Mouse (Mus musculus) heart, adult 2 months (tissue): ENCODE data around the gene Gm20388. TPM values are rescaled to one million over a fixed set of nuclear protein-coding genes. Genes with fewer than 3 reads are reported as not detected.
A peak's percentile ranks its signal among the peaks of the same experiment; 100 is the strongest.

Source experiments
- DNase-seq, 2 experiments: peaks; one replicate each; pipeline ENCODE4 v3.0.0; 2021
- H3K27ac ChIP-seq: fragments of 200-600 bp; 2 replicates; pipeline ENCODE4 v1.8.1; 2022
- H3K27me3 ChIP-seq: fragments of 200-500 bp; 2 replicates; pipeline ENCODE4 v1.6.1; 2012; ENCODE audit warnings: mild to moderate bottlenecking, low read length, inconsistent platforms, mixed read lengths; ENCODE audit not compliant: control insufficient read depth, insufficient read depth
- H3K36me3 ChIP-seq: fragments of 200-500 bp; 2 replicates; pipeline ENCODE4 v1.6.1; 2012; ENCODE audit warnings: low read length, inconsistent platforms; ENCODE audit not compliant: control insufficient read depth, insufficient read depth
- H3K4me1 ChIP-seq: fragments of 200-500 bp; 2 replicates; pipeline ENCODE4 v1.6.1; 2011; ENCODE audit warnings: low read length; ENCODE audit not compliant: control insufficient read depth, insufficient read depth
- H3K4me3 ChIP-seq: fragments of 200-600 bp; 2 replicates; pipeline ENCODE4 v1.8.1; 2022
- H3K79me2 ChIP-seq: fragments of 200-500 bp; replicated peaks from 2 replicates; pipeline ENCODE4 v1.6.1; 2012; ENCODE audit warnings: mild to moderate bottlenecking, inconsistent platforms, low read length, moderate library complexity, mixed read lengths; ENCODE audit not compliant: control insufficient read depth, insufficient read depth
- H3K9ac ChIP-seq: fragments of 200-500 bp; 2 replicates; pipeline ENCODE4 v1.6.1; 2012; ENCODE audit warnings: low read depth, mild to moderate bottlenecking, control low read depth, inconsistent platforms, low read length, mixed read lengths
- CTCF ChIP-seq: fragments of 200-600 bp; IDR thresholded peaks from 2 replicates; pipeline ENCODE4 v1.8.1; 2022; ENCODE audit warnings: antibody characterized with exemption, mild to moderate bottlenecking, moderate library complexity
- EP300 ChIP-seq: fragments of 200-500 bp; IDR thresholded peaks from 2 replicates; pipeline ENCODE4 v1.6.1; 2011; ENCODE audit warnings: low read depth, low read length, control low read depth; ENCODE audit not compliant: insufficient read depth
- POLR2A ChIP-seq: fragments of 200-500 bp; IDR thresholded peaks from 2 replicates; pipeline ENCODE4 v1.6.1; 2011; ENCODE audit warnings: mild to moderate bottlenecking, low read depth, low read length, control low read depth; ENCODE audit not compliant: insufficient read depth
- WGBS: fragments of 180-500 bp; shearing (Covaris S2); methylation state at CpG from one replicate; pipeline ENCODE4 v1.1.7; 2018; 5-methylcytosine and 5-hydroxymethylcytosine counted together
- intact Hi-C: fragments of 180-260 bp; cut with DNase I; formaldehyde crosslinking; loops from one replicate; pipeline ENCODE4 v1.15.1; 2025
- polyA plus RNA-seq: library from polyadenylated mRNA; depleted of rRNA; stranded (reverse); fragments of >200 nt; gene quantifications from 2 replicates; pipeline ENCODE4 v1.2.3, GENCODE M21; 2012
- total RNA-seq, 2 experiments: library from RNA; stranded (reverse); gene quantifications; 2 replicates each; pipeline ENCODE4 v1.2.3; 2021

Gene Gm20388
- total and polyA plus RNA-seq, 3 experiments = 1.8 to 32.3 TPM; not detected in 1

- no peak overlapping the region for H3K27ac ChIP-seq
- no peak overlapping the region for H3K9ac ChIP-seq
- peaks cover 45% of the 10 kb centered on the region for H3K27me3 ChIP-seq
- no peak for DNase-seq
- H3K4me3 ChIP-seq = no peak overlapping the region
- no peaks in the 10 kb centered on the region for H3K36me3 ChIP-seq
- H3K4me1 ChIP-seq = no peaks in the 10 kb centered on the region
- H3K79me2 ChIP-seq = no peaks in the 10 kb centered on the region
- WGBS = 7% methylated on average over 7 of the region's 7 CpGs
- no peak for TF ChIP-seq POLR2A
- TF ChIP-seq CTCF = no peak
- TF ChIP-seq EP300 = no peak
- intact Hi-C loops = no loop called here
These were observed 1168.6 kb downstream of the Gm20388 start for GRCm38 (mm10) chr8:121079201-121079600.

- intact Hi-C loops = loop anchor here (5.0 kb wide), 1 partner anchor 58 kb away; no protein-coding TSS in a partner anchor
- Histone ChIP-seq H3K4me1 (no peaks in the 10 kb centered on the region), H3K27me3 (peaks cover 46% of the 10 kb centered on the region), H3K9ac (no peak overlapping the region), H3K79me2 (no peaks in the 10 kb centered on the region), H3K4me3 (no peak overlapping the region), H3K36me3 (no peaks in the 10 kb centered on the region), H3K27ac (no peak overlapping the region)
- no peak for TF ChIP-seq EP300
- no peak for TF ChIP-seq POLR2A
- TF ChIP-seq CTCF = no peak
- no peak for DNase-seq
- WGBS = 12% methylated on average over 12 of the region's 12 CpGs
These were observed 1169.3 kb downstream of the Gm20388 start for GRCm38 (mm10) chr8:121079944-121080343.

GRCm38 (mm10) chr8:121080361-121081090 lies 1169.9 kb downstream of the Gm20388 start:
- peaks cover 47% of the 10 kb centered on the region for H3K27me3 ChIP-seq
- WGBS = 2% methylated on average over 49 of the region's 49 CpGs

GRCm38 (mm10) chr8:121081398-121081797 lies 1170.8 kb downstream of the Gm20388 start:
- TF ChIP-seq EP300 (no peak), POLR2A (no peak), CTCF (no peak)
- Histone ChIP-seq H3K36me3 (no peaks in the 10 kb centered on the region), H3K79me2 (no peaks in the 10 kb centered on the region), H3K27me3 (peaks cover 46% of the 10 kb centered on the region), H3K4me1 (no peaks in the 10 kb centered on the region), H3K9ac (no peak overlapping the region), H3K4me3 (no peak overlapping the region), H3K27ac (no peak overlapping the region)
- WGBS = 15% methylated on average over 7 of the region's 7 CpGs
- intact Hi-C loops = loop anchor here (5.0 kb wide), 1 partner anchor 59 kb away; no protein-coding TSS in a partner anchor
- no peak for DNase-seq

More at GRCm38 (mm10) chr8:121080361-121081090, 1169.9 kb downstream of the Gm20388 start:
- intact Hi-C loops = loop anchor here (5.0 kb wide), 1 partner anchor 58 kb away; no protein-coding TSS in a partner anchor
- Histone ChIP-seq H3K4me3 (no peak overlapping the region), H3K4me1 (no peaks in the 10 kb centered on the region), H3K79me2 (no peaks in the 10 kb centered on the region), H3K9ac (no peak overlapping the region), H3K36me3 (no peaks in the 10 kb centered on the region), H3K27ac (no peak overlapping the region)
- no peak for DNase-seq
- TF ChIP-seq POLR2A (no peak), CTCF (no peak), EP300 (no peak)

- Histone ChIP-seq H3K9ac (peak overlapping the region; percentile 34), H3K27ac (no peak overlapping the region), H3K36me3 (no peaks in the 10 kb centered on the region), H3K79me2 (no peaks in the 10 kb centered on the region), H3K27me3 (peaks cover 42% of the 10 kb centered on the region), H3K4me3 (peak overlapping the region; percentile 77), H3K4me1 (no peaks in the 10 kb centered on the region)
- 7% methylated on average over 57 of the region's 57 CpGs for WGBS
- TF ChIP-seq CTCF (no peak), POLR2A (no peak), EP300 (no peak)
- DNase-seq = no peak
- intact Hi-C loops = loop anchor here (5.0 kb wide), 1 partner anchor 60 kb away; no protein-coding TSS in a partner anchor
These were observed 1171.8 kb downstream of the Gm20388 start for GRCm38 (mm10) chr8:121082218-121083092.
